Mouse (Mus musculus) testis, adult 2 months (tissue): ENCODE measurements at regions not wholly inside any gene's neighbourhood (a gene's known extent, or its start where the extent isn't known, plus 50 kb on each side); places are given as distances from the start of the nearest gene placed in this dataset.

Experiments
- CTCF ChIP-seq: fragments of 200-500 bp; IDR thresholded peaks from 2 replicates; pipeline ENCODE4 v1.5.1; 2012; ENCODE audit warnings: low read depth, mild to moderate bottlenecking, inconsistent platforms, low read length, moderate library complexity; ENCODE audit not compliant: control insufficient read depth, insufficient read depth, insufficient replicate concordance
- POLR2A ChIP-seq: fragments of 200-500 bp; IDR thresholded peaks from 2 replicates; pipeline ENCODE4 v1.6.1; 2012; ENCODE audit warnings: low read depth, mild to moderate bottlenecking, inconsistent platforms, low read length, moderate library complexity; ENCODE audit not compliant: control insufficient read depth

DNA sequence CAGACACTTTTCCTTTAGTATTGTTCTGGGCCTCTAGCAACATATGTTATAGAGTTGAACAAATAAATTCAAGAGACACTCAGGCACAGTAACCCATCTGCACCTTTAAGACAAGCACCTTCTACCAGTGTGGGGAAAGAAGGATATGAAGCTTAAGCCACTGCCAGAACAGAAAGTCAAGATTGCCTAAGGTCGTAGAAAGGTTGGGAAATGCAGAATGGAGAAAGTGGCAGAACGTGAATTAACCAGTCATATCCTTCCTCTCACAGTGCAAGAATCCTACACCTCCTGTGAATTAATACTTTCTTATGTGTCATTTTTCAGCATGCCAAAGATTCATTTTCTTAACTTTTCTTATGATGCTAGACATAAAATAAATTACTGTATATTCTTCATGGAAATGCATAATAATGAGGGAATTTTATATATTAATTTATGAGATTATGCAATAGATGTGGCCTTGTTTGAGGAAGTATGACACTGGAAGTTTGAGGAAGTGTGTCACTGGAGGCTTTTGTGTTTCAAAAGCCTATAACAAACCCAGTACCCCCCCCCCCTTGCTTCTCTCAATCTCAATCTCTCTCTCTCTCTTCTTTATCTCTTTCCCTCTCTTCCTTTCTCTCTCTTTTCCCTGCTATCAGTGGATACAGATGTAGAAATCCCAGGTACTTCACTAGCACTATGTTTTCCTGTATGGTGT, 361.6 kb upstream of the Edil3 start:
- TF ChIP-seq POLR2A (no peak), CTCF (no peak)
